Mouse (Mus musculus): Measurements from ENCODE around the gene Stk26. TPM values are rescaled to one million over a fixed set of nuclear protein-coding genes. Genes with fewer than 3 reads are reported as not detected.

Gene Stk26
- 10 to 100 TPM; 53.6 to 57.9 TPM for total RNA-seq (2023)

DNA sequence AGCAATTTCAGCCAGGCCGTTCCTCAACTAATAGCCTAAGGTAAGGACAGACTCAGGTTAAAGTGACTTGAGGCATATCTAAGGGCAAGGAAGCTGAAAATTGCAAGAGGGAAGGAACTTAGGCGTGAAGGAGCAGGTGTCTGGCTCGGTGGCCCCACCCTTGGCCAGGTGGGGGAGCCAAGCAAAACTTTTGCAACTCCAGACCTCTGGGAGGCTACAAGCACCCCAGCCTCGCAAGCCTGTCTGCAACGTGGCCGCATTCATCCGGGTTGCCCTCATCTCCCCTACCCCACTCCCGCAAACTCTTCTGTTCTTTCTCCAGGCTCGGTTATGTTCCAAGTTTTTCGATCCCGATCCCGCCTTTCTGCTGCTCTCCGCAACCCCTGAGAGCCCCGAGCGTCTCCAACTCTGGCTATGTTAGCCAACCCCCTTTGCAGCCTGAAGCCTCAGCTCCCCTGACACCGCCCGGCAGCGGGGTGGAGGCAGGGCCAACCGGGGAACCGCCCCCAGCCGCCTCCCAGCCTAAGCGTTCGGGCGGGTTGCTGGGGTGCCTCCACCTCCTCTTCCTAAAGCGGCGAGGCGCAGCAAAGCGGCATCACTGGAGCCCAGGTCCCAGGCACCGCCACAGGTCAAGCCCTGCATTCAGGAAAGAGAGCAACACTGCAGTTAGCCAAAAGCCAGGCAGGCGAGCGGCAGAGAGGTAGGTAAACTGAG is at the start of gene Stk26:
TSS of gene Stk26 (plus strand) at position 201 of the 714 bp plus-strand sequence.

DNA sequence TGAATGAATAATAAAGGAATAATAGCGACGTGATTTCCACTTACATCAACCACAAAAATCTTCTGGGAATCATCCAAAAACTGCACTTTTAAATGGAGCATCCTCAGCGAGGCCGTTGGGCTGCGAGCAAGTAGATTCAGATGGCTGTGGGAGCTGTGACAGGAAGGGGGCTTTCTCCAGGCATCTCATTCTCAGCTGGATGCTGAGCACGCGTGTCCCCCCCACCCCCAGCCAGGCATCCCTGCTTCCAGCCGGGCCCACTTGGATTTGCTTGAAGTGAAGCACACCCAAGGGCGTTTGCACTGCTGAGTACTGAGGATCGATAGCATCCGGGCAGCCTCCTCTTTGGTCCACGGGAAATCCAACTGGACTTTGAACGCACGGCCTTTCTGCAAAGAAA is 101.8 kb downstream of the Stk26 start, which contains the start of gene Frmd7:
TSS of gene Frmd7 (minus strand) at position 101 of the 400 bp plus-strand sequence.

Other genes starting within 250 kb of the Stk26 start
- not detected for gene Frmd7, start 101.7 kb downstream of the Stk26 start, total RNA-seq (2023)
- 10 to 100 TPM; 45.2 to 50.0 TPM for gene Rap2c, start 177.0 kb downstream of the Stk26 start, total RNA-seq (2023)